Mouse (Mus musculus) lung, postnatal 0 days (tissue): ENCODE data around the gene Syne2.
A peak's percentile ranks its signal among the peaks of the same experiment; 100 is the strongest.

Experiments used
- CTCF ChIP-seq: IDR thresholded peaks from 2 replicates; pipeline ENCODE4 v1.5.1; 2016; ENCODE audit warnings: antibody characterized with exemption, mild to moderate bottlenecking
- EP300 ChIP-seq: IDR thresholded peaks from 2 replicates; pipeline ENCODE4 v1.6.1; 2016; ENCODE audit warnings: antibody characterized with exemption, mild to moderate bottlenecking, control low read depth

DNA sequence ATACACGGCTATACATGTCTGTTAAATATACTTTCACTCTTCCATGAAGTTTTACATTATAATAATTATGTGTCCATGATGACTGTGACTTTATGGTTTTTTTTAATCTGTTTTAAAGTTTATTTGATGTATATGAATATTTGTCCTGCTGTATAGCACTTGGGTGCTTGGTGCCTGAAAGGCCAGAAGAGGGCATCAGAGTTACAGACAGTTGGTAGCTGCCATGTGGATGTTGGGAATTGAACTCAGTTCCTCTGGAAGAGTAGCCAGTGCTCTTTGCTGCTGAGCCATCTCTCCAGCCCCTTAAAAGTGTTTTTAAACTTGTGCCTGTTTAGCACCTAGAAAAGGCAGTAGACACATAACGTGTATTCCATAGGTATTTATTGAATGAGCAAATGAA is 21.4 kb upstream of the Syne2 start:
- peak; percentile 80 for TF ChIP-seq CTCF
- TF ChIP-seq EP300, result no peak
